Mouse (Mus musculus) lung, postnatal 0 days (tissue): ENCODE measurements around the gene Gm10310. TPM values are rescaled to one million over a fixed set of nuclear protein-coding genes. Genes with fewer than 3 reads are reported as not detected.
"Not testable (repeated sequence)": the region's sequence is repeated elsewhere in the genome, so short reads cannot be mapped to it uniquely, and the experiment has no call there.

Experiments used
- ATAC-seq: fragments of 200-750 bp; cut with Nextera tagmentation; 2 replicates; pipeline ENCODE4 v1.8.0; 2017; ENCODE audit warnings: moderate library complexity
- DNase-seq: peaks from one replicate; pipeline ENCODE4 v3.0.0-alpha.2; 2016; ENCODE audit warnings: low spot score
- H3K27ac ChIP-seq: fragments of 300-500 bp; sonication (generic); 2 replicates; pipeline ENCODE4 v1.5.1; 2014; ENCODE audit warnings: antibody characterized with exemption, mild to moderate bottlenecking, low read length, mixed read lengths
- H3K27me3 ChIP-seq: fragments of 300-500 bp; sonication (generic); replicated peaks from 2 replicates; pipeline ENCODE4 v1.6.1; 2014; ENCODE audit warnings: low read length, mixed read lengths; ENCODE audit not compliant: insufficient read depth
- H3K36me3 ChIP-seq: fragments of 300-500 bp; sonication (generic); 2 replicates; pipeline ENCODE4 v1.6.1; 2014; ENCODE audit warnings: low read length, mixed read lengths; ENCODE audit not compliant: insufficient read depth
- H3K4me1 ChIP-seq: fragments of 300-500 bp; sonication (generic); 2 replicates; pipeline ENCODE4 v1.6.1; 2014; ENCODE audit warnings: antibody characterized with exemption, low read depth, low read length, mixed read lengths; ENCODE audit not compliant: insufficient read depth
- H3K4me2 ChIP-seq: fragments of 300-500 bp; sonication (generic); replicated peaks from 2 replicates; pipeline ENCODE4 v1.6.1; 2014; ENCODE audit warnings: low read depth, mild to moderate bottlenecking, low read length, moderate library complexity, mixed read lengths
- H3K4me3 ChIP-seq: fragments of 300-500 bp; sonication (generic); 2 replicates; pipeline ENCODE4 v1.5.1; 2014; ENCODE audit warnings: low read depth, low read length
- H3K9ac ChIP-seq: fragments of 300-500 bp; sonication (generic); replicated peaks from 2 replicates; pipeline ENCODE4 v1.6.1; 2014; ENCODE audit warnings: low read depth, mild to moderate bottlenecking
- H3K9me3 ChIP-seq: fragments of 300-500 bp; sonication (generic); 2 replicates; pipeline ENCODE4 v1.6.1; 2016; ENCODE audit warnings: low read length, mixed read lengths
- CTCF ChIP-seq: IDR thresholded peaks from 2 replicates; pipeline ENCODE4 v1.5.1; 2016; ENCODE audit warnings: antibody characterized with exemption, mild to moderate bottlenecking
- EP300 ChIP-seq: IDR thresholded peaks from 2 replicates; pipeline ENCODE4 v1.6.1; 2016; ENCODE audit warnings: antibody characterized with exemption, mild to moderate bottlenecking, control low read depth
- WGBS: fragments of 180-500 bp; shearing (Covaris S2); extraction: QIAGEN DNeasy Blood & Tissue Kit; methylation state at CpG from one replicate; pipeline ENCODE4 v1.1.7; 2014; 5-methylcytosine and 5-hydroxymethylcytosine counted together
- polyA plus RNA-seq: library from polyadenylated mRNA; unstranded; fragments of >200 nt; fragmentation: Nextera tagmentation; extraction: Ambion mirVana; gene quantifications from 2 replicates; pipeline ENCODE4 v1.2.1, GENCODE M21; 2015

The Gm10310 gene
- polyA plus RNA-seq, 1 experiment from 2014 or later, result not detected

DNA sequence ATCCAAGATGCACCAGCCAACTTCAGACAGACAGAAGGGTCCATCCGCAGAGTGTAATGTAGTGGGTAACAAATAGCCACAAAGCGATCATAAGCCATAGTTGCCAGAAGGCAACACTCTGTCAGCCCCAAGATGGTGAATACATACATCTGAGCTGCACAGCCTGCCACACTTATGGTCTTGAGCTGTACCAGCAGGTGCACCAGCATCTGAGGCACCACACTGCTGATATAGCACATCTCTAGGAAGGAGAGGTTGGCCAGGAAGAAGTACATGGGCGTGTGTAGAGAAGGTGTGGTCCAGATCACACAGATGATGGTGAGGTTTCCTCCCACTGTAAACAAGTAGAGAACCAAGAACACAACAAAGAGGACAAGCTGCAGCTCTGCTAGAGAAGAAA is 18.6 kb downstream of the Gm10310 start:
- not testable (repeated sequence) for H3K4me2 ChIP-seq, H3K27me3 ChIP-seq, H3K4me3 ChIP-seq, H3K27ac ChIP-seq, H3K9ac ChIP-seq, ATAC-seq, H3K36me3 ChIP-seq, H3K4me1 ChIP-seq, DNase-seq, H3K9me3 ChIP-seq
- 88% methylated on average over 2 of the region's 3 CpGs for WGBS

DNA sequence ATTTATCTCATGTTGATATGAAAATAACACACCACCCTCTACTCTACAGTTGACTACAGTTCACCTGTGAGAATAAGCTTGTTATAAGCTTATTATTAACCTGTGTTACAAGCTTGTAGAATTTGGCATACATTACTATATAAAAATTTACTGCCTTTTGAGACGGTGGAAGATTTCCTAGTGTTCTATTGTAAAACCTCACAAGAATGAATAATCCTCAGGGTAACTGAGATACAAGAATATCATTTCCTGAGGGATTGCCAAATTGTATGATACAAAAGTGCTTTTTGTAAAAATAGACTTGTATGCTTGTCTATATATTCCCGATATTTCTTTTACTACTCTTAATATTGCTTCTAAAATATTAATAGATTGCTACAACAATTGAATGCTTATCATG is 35.9 kb downstream of the Gm10310 start, which contains the start of gene Olfr818:
TSS of gene Olfr818 (minus strand) at position 101 of the 400 bp plus-strand sequence.
- Histone ChIP-seq H3K4me3 (no peak within 1 kb of the TSS), H3K36me3 (no peaks in the 10 kb centered on the region), H3K4me2 (no peak within 1 kb of the TSS), H3K9me3 (no peaks in the 10 kb centered on the region), H3K27me3 (no peaks in the 10 kb centered on the region), H3K4me1 (no peaks in the 10 kb centered on the region), H3K27ac (no peak within 1 kb of the TSS), H3K9ac (no peak within 1 kb of the TSS)
- WGBS, result 90% methylated on average over 2 of the region's 2 CpGs
- ATAC-seq (no peak), DNase-seq (no peak)
- TF ChIP-seq EP300 (no peak), CTCF (no peak)

Other genes starting within 250 kb of the Gm10310 start
- gene Olfr806, start 243.1 kb downstream of the Gm10310 start, polyA plus RNA-seq, result not detected in 2 replicates
- not detected in 2 replicates for gene Olfr807, start 227.3 kb downstream of the Gm10310 start, polyA plus RNA-seq
- not detected in 2 replicates for gene Olfr808, start 219.6 kb downstream of the Gm10310 start, polyA plus RNA-seq
- gene Olfr809, start 210.4 kb downstream of the Gm10310 start, polyA plus RNA-seq, result not detected in 2 replicates
- not detected in 2 replicates for gene Olfr810, start 190.1 kb downstream of the Gm10310 start, polyA plus RNA-seq
- not detected in 2 replicates for gene Olfr811, start 180.7 kb downstream of the Gm10310 start, polyA plus RNA-seq
- gene Olfr812, start 139.0 kb downstream of the Gm10310 start, polyA plus RNA-seq, result not detected in 2 replicates
- gene Olfr813, start 129.7 kb downstream of the Gm10310 start, polyA plus RNA-seq, result not detected in 2 replicates
- gene Olfr814, start 105.2 kb downstream of the Gm10310 start, polyA plus RNA-seq, result not detected in 2 replicates
- gene Olfr815, start 79.2 kb downstream of the Gm10310 start, polyA plus RNA-seq, result not detected in 2 replicates
- not detected in 2 replicates for gene Olfr816, start 69.5 kb downstream of the Gm10310 start, polyA plus RNA-seq
- gene Olfr818, start 36.0 kb downstream of the Gm10310 start, polyA plus RNA-seq, result not detected in 2 replicates
- gene Olfr819, start 17.8 kb downstream of the Gm10310 start, polyA plus RNA-seq, result not detected in 2 replicates
- not detected in 2 replicates for gene Olfr247, start 8.9 kb downstream of the Gm10310 start, polyA plus RNA-seq
- gene Olfr820, start 27.6 kb upstream of the Gm10310 start, polyA plus RNA-seq, result not detected in 2 replicates
- not detected in 2 replicates for gene Olfr821, start 45.3 kb upstream of the Gm10310 start, polyA plus RNA-seq
- gene Olfr822, start 86.1 kb upstream of the Gm10310 start, polyA plus RNA-seq, result not detected in 2 replicates
- gene Olfr823, start 130.3 kb upstream of the Gm10310 start, polyA plus RNA-seq, result not detected in 2 replicates
- gene Olfr824, start 144.9 kb upstream of the Gm10310 start, polyA plus RNA-seq, result not detected in 2 replicates
- not detected in 2 replicates for gene Olfr825, start 181.7 kb upstream of the Gm10310 start, polyA plus RNA-seq
- gene Olfr826, start 199.1 kb upstream of the Gm10310 start, polyA plus RNA-seq, result not detected in 2 replicates
- gene Olfr827, start 229.3 kb upstream of the Gm10310 start, polyA plus RNA-seq, result not detected in 2 replicates